Mouse (Mus musculus) retina, postnatal 7 days (tissue): ENCODE data around the gene Olfr718-ps1.
A peak's percentile ranks its signal among the peaks of the same experiment; 100 is the strongest.
"Not testable (repeated sequence)": the region's sequence is repeated elsewhere in the genome, so short reads cannot be mapped to it uniquely, and the experiment has no call there.

Experiments
- DNase-seq: peaks from one replicate; pipeline ENCODE4 v3.0.0-alpha.2; 2012; ENCODE audit warnings: low read depth, low spot score

Gene Olfr718-ps1

GRCm38 (mm10) chr5:143147481-143147880 is at the start of gene Olfr718-ps1:
Gene Olfr718-ps1 (minus strand): TSS chr5:143147581.
- no peak for DNase-seq

- no peak for DNase-seq
Observed at GRCm38 (mm10) chr5:143196506-143196905, 49.1 kb upstream of the Olfr718-ps1 start.

- no peak for DNase-seq
Observed at GRCm38 (mm10) chr5:143195166-143195565, 47.8 kb upstream of the Olfr718-ps1 start.

- not testable (repeated sequence) for DNase-seq
Observed at GRCm38 (mm10) chr5:143194747-143195146, 47.4 kb upstream of the Olfr718-ps1 start.

- no peak for DNase-seq
Observed at GRCm38 (mm10) chr5:143192806-143193205, 45.4 kb upstream of the Olfr718-ps1 start.

- DNase-seq = not testable (repeated sequence)
Observed at GRCm38 (mm10) chr5:143188014-143188413, 40.6 kb upstream of the Olfr718-ps1 start.

- peak; percentile 90 for DNase-seq
Observed at GRCm38 (mm10) chr5:143180255-143181076, 33.1 kb upstream of the Olfr718-ps1 start, which contains the start of the genes Rbak and Spdye4b. Gene Rbak (minus strand): TSS chr5:143180775. Gene Spdye4b (plus strand): TSS chr5:143181017.

GRCm38 (mm10) chr5:143179179-143179578 is 31.8 kb upstream of the Olfr718-ps1 start:
- DNase-seq = no peak

GRCm38 (mm10) chr5:143177541-143178200 is 30.3 kb upstream of the Olfr718-ps1 start:
- DNase-seq = no peak

GRCm38 (mm10) chr5:143175970-143176369 is 28.6 kb upstream of the Olfr718-ps1 start:
- DNase-seq = no peak

GRCm38 (mm10) chr5:143165508-143166070 is 18.2 kb upstream of the Olfr718-ps1 start:
- DNase-seq = no peak

- DNase-seq = no peak
Observed at GRCm38 (mm10) chr5:143155534-143155933, 8.2 kb upstream of the Olfr718-ps1 start.

GRCm38 (mm10) chr5:143153756-143154155 is 6.4 kb upstream of the Olfr718-ps1 start:
- DNase-seq = no peak

- no peak for DNase-seq
Observed at GRCm38 (mm10) chr5:143150044-143150443, 2.7 kb upstream of the Olfr718-ps1 start.

GRCm38 (mm10) chr5:143149536-143149935 is 2.2 kb upstream of the Olfr718-ps1 start:
- no peak for DNase-seq

- DNase-seq = no peak
Observed at GRCm38 (mm10) chr5:143148661-143149060, 1.3 kb upstream of the Olfr718-ps1 start.

- no peak for DNase-seq
Observed at GRCm38 (mm10) chr5:143137580-143137979, 9.8 kb downstream of the Olfr718-ps1 start.

- no peak for DNase-seq
Observed at GRCm38 (mm10) chr5:143135042-143135441, 12.3 kb downstream of the Olfr718-ps1 start.

GRCm38 (mm10) chr5:143134216-143135010 is 13.0 kb downstream of the Olfr718-ps1 start:
- DNase-seq = not testable (repeated sequence)

- DNase-seq = no peak
Observed at GRCm38 (mm10) chr5:143132935-143133514, 14.4 kb downstream of the Olfr718-ps1 start.

GRCm38 (mm10) chr5:143130342-143130741 is 17.0 kb downstream of the Olfr718-ps1 start:
- no peak for DNase-seq
